Mouse (Mus musculus) hindbrain, postnatal 0 days (tissue): ENCODE results near the gene Satb1. TPM values are rescaled to one million over a fixed set of nuclear protein-coding genes. Genes with fewer than 3 reads are reported as not detected.
A peak's percentile ranks its signal among the peaks of the same experiment; 100 is the strongest.

Experiments
- ATAC-seq: fragments of 200-750 bp; cut with Nextera tagmentation; 2 replicates; pipeline ENCODE4 v1.8.0; 2017; ENCODE audit warnings: mild to moderate bottlenecking, moderate TSS enrichment, moderate library complexity
- DNase-seq: peaks from one replicate; pipeline ENCODE4 v3.0.0-alpha.2; 2015; ENCODE audit warnings: low spot score
- H3K27ac ChIP-seq: fragments of 300-500 bp; sonication (generic); 2 replicates; pipeline ENCODE4 v1.5.1; 2014; ENCODE audit warnings: mild to moderate bottlenecking
- H3K27me3 ChIP-seq: fragments of 300-500 bp; sonication (generic); 2 replicates; pipeline ENCODE4 v1.6.1; 2014; ENCODE audit warnings: low read length, mixed read lengths; ENCODE audit not compliant: insufficient read depth
- H3K36me3 ChIP-seq: fragments of 300-500 bp; sonication (generic); 2 replicates; pipeline ENCODE4 v1.6.1; 2014; ENCODE audit warnings: low read length, mixed read lengths; ENCODE audit not compliant: insufficient read depth
- H3K4me1 ChIP-seq: fragments of 300-500 bp; sonication (generic); 2 replicates; pipeline ENCODE4 v1.6.1; 2014; ENCODE audit warnings: antibody characterized with exemption, low read length, mixed read lengths; ENCODE audit not compliant: insufficient read depth
- H3K4me2 ChIP-seq: fragments of 300-500 bp; sonication (generic); 2 replicates; pipeline ENCODE4 v1.6.1; 2014; ENCODE audit warnings: low read depth, mild to moderate bottlenecking, low read length, moderate library complexity, mixed read lengths
- H3K4me3 ChIP-seq: fragments of 300-500 bp; sonication (generic); 2 replicates; pipeline ENCODE4 v1.5.1; 2014; ENCODE audit warnings: low read length
- H3K9ac ChIP-seq: fragments of 300-500 bp; sonication (generic); replicated peaks from 2 replicates; pipeline ENCODE4 v1.6.1; 2014; ENCODE audit warnings: mild to moderate bottlenecking, low read length, moderate library complexity, mixed read lengths
- H3K9me3 ChIP-seq: fragments of 300-500 bp; sonication (generic); 2 replicates; pipeline ENCODE4 v1.6.1; 2016; ENCODE audit warnings: low read length, mixed read lengths
- CTCF ChIP-seq: IDR thresholded peaks from 2 replicates; pipeline ENCODE4 v1.5.1; 2016; ENCODE audit warnings: antibody characterized with exemption, control low read depth, low read depth
- WGBS: fragments of 180-500 bp; shearing (Covaris S2); extraction: QIAGEN DNeasy Blood & Tissue Kit; methylation state at CpG from one replicate; pipeline ENCODE4 v1.1.7; 2014; 5-methylcytosine and 5-hydroxymethylcytosine counted together
- polyA plus RNA-seq: library from polyadenylated mRNA; unstranded; fragments of >200 nt; fragmentation: Nextera tagmentation; extraction: Ambion mirVana; gene quantifications from 2 replicates; pipeline ENCODE4 v1.2.1, GENCODE M21; 2015
- total RNA-seq: library from RNA; depleted of rRNA; stranded (reverse); fragments of >200 nt; gene quantifications from 2 replicates; pipeline ENCODE4 v1.2.3, GENCODE M21; 2014

The Satb1 gene
- total and polyA plus RNA-seq, 2 experiments from 2014 or later, result 21.5 to 44.5 TPM

- no peak for DNase-seq
- 90% methylated on average over 5 of the region's 5 CpGs for WGBS
Measured at GRCm38 (mm10) chr17:51836243-51836642, 3.2 kb upstream of the Satb1 start.

GRCm38 (mm10) chr17:51833578-51834361, 680 bp upstream of the Satb1 start:
- H3K4me2 ChIP-seq, result peak overlapping the region; percentile 100
- peak overlapping the region; percentile 56 for H3K4me3 ChIP-seq
- ATAC-seq (no peak), DNase-seq (no peak)
- no peak overlapping the region for H3K27ac ChIP-seq
- H3K9ac ChIP-seq, result peak overlapping the region; percentile 55
- peaks cover 20% of the 10 kb centered on the region for H3K27me3 ChIP-seq
- H3K36me3 ChIP-seq, result no peaks in the 10 kb centered on the region
- no peaks in the 10 kb centered on the region for H3K9me3 ChIP-seq
- TF ChIP-seq CTCF, result no peak
- no peaks in the 10 kb centered on the region for H3K4me1 ChIP-seq
- WGBS, result 4% methylated on average over 16 of the region's 16 CpGs

More at GRCm38 (mm10) chr17:51836243-51836642, 3.2 kb upstream of the Satb1 start:
- H3K4me2 ChIP-seq, result no peak overlapping the region
- H3K4me1 ChIP-seq, result no peaks in the 10 kb centered on the region
- ATAC-seq, result no peak
- no peak for TF ChIP-seq CTCF
- H3K9me3 ChIP-seq, result no peaks in the 10 kb centered on the region
- H3K4me3 ChIP-seq, result no peak overlapping the region
- H3K27ac ChIP-seq, result no peak overlapping the region
- peaks cover 11% of the 10 kb centered on the region for H3K27me3 ChIP-seq
- no peak overlapping the region for H3K9ac ChIP-seq
- H3K36me3 ChIP-seq, result no peaks in the 10 kb centered on the region

- Histone ChIP-seq H3K4me2 (peak overlapping the region; percentile 100), H3K27ac (0 out of 2 replicates have a peak overlapping the region, but pooled peaks have one; percentile 15), H3K36me3 (no peaks in the 10 kb centered on the region), H3K9ac (peak overlapping the region; percentile 55), H3K4me1 (no peaks in the 10 kb centered on the region), H3K9me3 (no peaks in the 10 kb centered on the region), H3K27me3 (peaks cover 20% of the 10 kb centered on the region), H3K4me3 (peak overlapping the region; percentile 56)
- peak; percentile 81 for ATAC-seq
- DNase-seq, result peak; percentile 39
- under 1% methylated on average over 36 of the region's 66 CpGs for WGBS
- no peak for TF ChIP-seq CTCF
Measured at GRCm38 (mm10) chr17:51832421-51832875, 642 bp downstream of the Satb1 start.

GRCm38 (mm10) chr17:51831702-51832420, 1.2 kb downstream of the Satb1 start:
- TF ChIP-seq CTCF, result no peak
- WGBS, result under 1% methylated on average over 56 of the region's 57 CpGs
- peak overlapping the region; percentile 55 for H3K9ac ChIP-seq
- ATAC-seq (peak; percentile 57), DNase-seq (peak; percentile 21)
- H3K4me1 ChIP-seq, result no peaks in the 10 kb centered on the region
- H3K4me2 ChIP-seq, result peak overlapping the region; percentile 100
- H3K4me3 ChIP-seq, result peak overlapping the region; percentile 56
- H3K36me3 ChIP-seq, result no peaks in the 10 kb centered on the region
- 0 out of 2 replicates have a peak overlapping the region, but pooled peaks have one; percentile 15 for H3K27ac ChIP-seq
- H3K27me3 ChIP-seq, result peaks cover 20% of the 10 kb centered on the region
- no peaks in the 10 kb centered on the region for H3K9me3 ChIP-seq

GRCm38 (mm10) chr17:51831121-51831701, 1.9 kb downstream of the Satb1 start:
- peaks cover 20% of the 10 kb centered on the region for H3K27me3 ChIP-seq
- H3K9ac ChIP-seq, result peak overlapping the region; percentile 55
- DNase-seq (no peak), ATAC-seq (no peak)
- H3K4me3 ChIP-seq, result peak overlapping the region; percentile 56
- 17% methylated on average over 14 of the region's 14 CpGs for WGBS
- no peak overlapping the region for H3K27ac ChIP-seq
- TF ChIP-seq CTCF, result no peak
- H3K36me3 ChIP-seq, result no peaks in the 10 kb centered on the region
- no peaks in the 10 kb centered on the region for H3K9me3 ChIP-seq
- H3K4me1 ChIP-seq, result no peaks in the 10 kb centered on the region
- H3K4me2 ChIP-seq, result peak overlapping the region; percentile 100

- peaks cover 20% of the 10 kb centered on the region for H3K27me3 ChIP-seq
- H3K9ac ChIP-seq, result no peak overlapping the region
- no peak overlapping the region for H3K27ac ChIP-seq
- H3K4me1 ChIP-seq, result no peaks in the 10 kb centered on the region
- no peak for ATAC-seq
- no peaks in the 10 kb centered on the region for H3K9me3 ChIP-seq
- H3K4me3 ChIP-seq, result no peak overlapping the region
- H3K4me2 ChIP-seq, result no peak overlapping the region
- DNase-seq, result no peak
- no peaks in the 10 kb centered on the region for H3K36me3 ChIP-seq
- TF ChIP-seq CTCF, result no peak
Measured at GRCm38 (mm10) chr17:51829436-51829835, 3.7 kb downstream of the Satb1 start.
